Mouse (Mus musculus): ENCODE data around the gene Ddx58. TPM values are rescaled to one million over a fixed set of nuclear protein-coding genes. Genes with fewer than 3 reads are reported as not detected.
A peak's percentile ranks its signal among the peaks of the same experiment; 100 is the strongest.

Gene Ddx58
- total RNA-seq (2014; rRNA removed) (5.5 and 7.6 TPM in 2 replicates), polyA plus RNA-seq (2015; fragmentation: Nextera tagmentation; extraction: Ambion mirVana) (1.7 and 2.8 TPM in 2 replicates)

DNA sequence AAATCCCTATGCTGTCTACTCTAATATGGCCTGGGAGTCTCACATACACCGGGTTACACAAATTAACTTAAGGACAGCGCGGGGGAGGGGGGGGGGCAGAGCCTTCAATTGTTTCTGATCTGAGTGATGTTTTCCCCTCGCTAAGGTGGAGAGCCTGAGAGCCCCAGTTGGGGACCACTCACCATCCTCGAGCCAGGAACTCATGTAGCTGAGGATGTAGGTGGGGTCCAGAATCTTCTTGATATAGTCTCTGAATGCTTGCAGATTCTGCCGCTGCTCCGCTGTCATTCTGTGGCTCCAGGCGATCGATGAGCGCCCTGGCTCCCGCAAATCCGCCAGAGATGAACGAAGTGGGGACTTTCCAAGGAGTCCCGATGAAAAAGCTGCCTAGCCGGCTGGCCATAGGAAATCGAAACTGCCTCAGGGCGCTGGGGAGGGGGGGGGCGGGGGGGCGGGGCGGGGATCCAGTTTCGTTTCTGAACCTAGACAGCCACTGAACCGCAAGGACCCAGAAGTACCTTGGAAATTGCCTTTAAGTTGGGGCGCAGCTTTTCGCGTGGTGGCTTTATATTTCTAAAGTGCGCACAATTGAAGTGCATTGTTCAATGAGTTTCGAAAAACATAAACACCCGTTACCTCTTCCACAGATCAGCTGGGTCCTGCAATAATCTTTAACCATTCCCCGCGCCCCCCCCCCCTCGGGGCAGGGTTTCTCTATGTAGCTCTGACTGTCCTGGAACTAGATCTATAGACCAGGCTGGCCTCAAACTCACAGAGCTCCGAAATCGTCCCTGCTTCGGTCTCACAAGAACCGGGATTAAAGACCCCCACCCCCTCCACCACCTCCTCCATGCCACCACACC, at the start of gene Ddx58:
Gene Ddx58, minus strand, starts transcription at position 420 of the 863 bp plus-strand sequence.
- Histone ChIP-seq H3K9ac (peak within 1 kb of the TSS; percentile 42; the same call in 1 of the 2 replicates), H3K27me3 (ENCODE audit: insufficient read depth, low read length) (no peaks in the 10 kb centered on the region), H3K9me3 (ENCODE audit: low read length) (no peaks in the 10 kb centered on the region), H3K4me1 (ENCODE audit: insufficient read depth) (peaks cover 5% of the 10 kb centered on the region; the same call in 1 of the 2 replicates), H3K36me3 (ENCODE audit: insufficient read depth) (no peaks in the 10 kb centered on the region), H3K4me2 (ENCODE audit: low read depth) (peak within 1 kb of the TSS; percentile 64), H3K4me3 (ENCODE audit: low read depth, low read length) (peak within 1 kb of the TSS; percentile 40), H3K27ac (ENCODE audit: low read depth, low read length) (no peak within 1 kb of the TSS; the same call in 1 of the 2 replicates)
- ATAC-seq (no peak; the same call in 1 of the 2 replicates), DNase-seq (peak; percentile 24)
- no peak for TF ChIP-seq CTCF (IDR thresholded peaks at IDR 0.05; ENCODE audit: low read depth)
- WGBS, result 3% methylated on average over 32 of the region's 35 CpGs

GRCm38 (mm10) chr4:40289046-40289445, 49.4 kb upstream of the Ddx58 start:
- Histone ChIP-seq H3K27ac (ENCODE audit: low read depth, low read length) (no peak overlapping the region), H3K9ac (no peak overlapping the region), H3K4me1 (ENCODE audit: insufficient read depth) (no peaks in the 10 kb centered on the region), H3K27me3 (ENCODE audit: insufficient read depth, low read length) (no peaks in the 10 kb centered on the region), H3K9me3 (ENCODE audit: low read length) (0 out of 2 replicates have a peak, but pooled peaks cover 4% of the 10 kb centered on the region), H3K4me2 (ENCODE audit: low read depth) (no peak overlapping the region), H3K36me3 (ENCODE audit: insufficient read depth) (no peaks in the 10 kb centered on the region), H3K4me3 (ENCODE audit: low read depth, low read length) (no peak overlapping the region)
- DNase-seq (no peak), ATAC-seq (no peak)
- 92% methylated on average over 2 of the region's 2 CpGs for WGBS
- no peak for TF ChIP-seq CTCF (IDR thresholded peaks at IDR 0.05; ENCODE audit: low read depth)

DNA sequence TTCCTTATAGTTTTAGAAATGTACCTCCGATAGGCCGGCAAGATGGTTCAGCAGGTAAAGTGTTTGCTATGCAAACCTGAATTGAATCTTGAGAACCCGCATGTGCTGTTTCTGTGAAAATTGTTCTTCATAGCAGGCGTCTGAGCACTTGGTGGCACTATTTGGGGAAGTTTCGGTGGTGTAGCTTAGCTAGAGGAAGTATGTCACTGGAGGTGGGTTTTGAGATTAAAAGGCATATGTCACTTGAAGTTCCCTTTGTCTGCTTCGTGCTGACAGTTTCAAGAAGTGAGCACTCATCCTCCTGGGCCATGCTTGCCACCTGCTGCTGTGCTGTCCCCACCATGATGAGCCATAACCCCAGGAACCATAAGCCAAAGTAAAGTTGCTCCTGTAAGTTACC, 47.8 kb upstream of the Ddx58 start:
- H3K4me2 ChIP-seq (ENCODE audit: low read depth), result no peak overlapping the region
- no peaks in the 10 kb centered on the region for H3K4me1 ChIP-seq (ENCODE audit: insufficient read depth)
- no peak for DNase-seq
- no peak for TF ChIP-seq CTCF (IDR thresholded peaks at IDR 0.05; ENCODE audit: low read depth)
- no peaks in the 10 kb centered on the region for H3K36me3 ChIP-seq (ENCODE audit: insufficient read depth)
- H3K27ac ChIP-seq (ENCODE audit: low read depth, low read length), result no peak overlapping the region
- no peak overlapping the region for H3K9ac ChIP-seq
- 0 out of 2 replicates have a peak, but pooled peaks cover 4% of the 10 kb centered on the region for H3K9me3 ChIP-seq (ENCODE audit: low read length)
- 80% methylated on average over 6 of the region's 6 CpGs for WGBS
- H3K27me3 ChIP-seq (ENCODE audit: insufficient read depth, low read length), result no peaks in the 10 kb centered on the region
- ATAC-seq, result no peak
- H3K4me3 ChIP-seq (ENCODE audit: low read depth, low read length), result no peak overlapping the region

GRCm38 (mm10) chr4:40285582-40285981, 46.0 kb upstream of the Ddx58 start:
- H3K4me3 ChIP-seq (ENCODE audit: low read depth, low read length), result no peak overlapping the region
- H3K36me3 ChIP-seq (ENCODE audit: insufficient read depth), result no peaks in the 10 kb centered on the region
- WGBS, result 22% methylated on average over 4 of the region's 4 CpGs
- H3K9me3 ChIP-seq (ENCODE audit: low read length), result 0 out of 2 replicates have a peak, but pooled peaks cover 2% of the 10 kb centered on the region
- no peaks in the 10 kb centered on the region for H3K27me3 ChIP-seq (ENCODE audit: insufficient read depth, low read length)
- H3K4me2 ChIP-seq (ENCODE audit: low read depth), result no peak overlapping the region
- DNase-seq (peak; percentile 72), ATAC-seq (no peak)
- no peak overlapping the region for H3K27ac ChIP-seq (ENCODE audit: low read depth, low read length)
- no peak overlapping the region for H3K9ac ChIP-seq
- TF ChIP-seq CTCF (IDR thresholded peaks at IDR 0.05; ENCODE audit: low read depth), result peak; percentile 82
- no peaks in the 10 kb centered on the region for H3K4me1 ChIP-seq (ENCODE audit: insufficient read depth)

- H3K4me1 ChIP-seq (ENCODE audit: insufficient read depth), result no peaks in the 10 kb centered on the region
- 1% methylated on average over 36 of the region's 36 CpGs for WGBS
- no peaks in the 10 kb centered on the region for H3K9me3 ChIP-seq (ENCODE audit: low read length)
- no peak for TF ChIP-seq CTCF (IDR thresholded peaks at IDR 0.05; ENCODE audit: low read depth)
- peak; percentile 97 for DNase-seq
- H3K27ac ChIP-seq (ENCODE audit: low read depth, low read length), result 0 out of 2 replicates have a peak within 1 kb of the TSS, but pooled peaks have one; percentile 35
- H3K36me3 ChIP-seq (ENCODE audit: insufficient read depth), result peaks cover 11% of the 10 kb centered on the region; the same call in 1 of the 2 replicates
- peak within 1 kb of the TSS; percentile 79 for H3K4me3 ChIP-seq (ENCODE audit: low read depth, low read length)
- peak; percentile 96 for ATAC-seq
- H3K4me2 ChIP-seq (ENCODE audit: low read depth), result peak within 1 kb of the TSS; percentile 84
- no peaks in the 10 kb centered on the region for H3K27me3 ChIP-seq (ENCODE audit: insufficient read depth, low read length)
- peak within 1 kb of the TSS; percentile 80 for H3K9ac ChIP-seq
Measured at GRCm38 (mm10) chr4:40279276-40279900, 39.8 kb upstream of the Ddx58 start, which contains the start of gene Ndufb6. Ndufb6 (minus strand) TSS chr4:40279421.

DNA sequence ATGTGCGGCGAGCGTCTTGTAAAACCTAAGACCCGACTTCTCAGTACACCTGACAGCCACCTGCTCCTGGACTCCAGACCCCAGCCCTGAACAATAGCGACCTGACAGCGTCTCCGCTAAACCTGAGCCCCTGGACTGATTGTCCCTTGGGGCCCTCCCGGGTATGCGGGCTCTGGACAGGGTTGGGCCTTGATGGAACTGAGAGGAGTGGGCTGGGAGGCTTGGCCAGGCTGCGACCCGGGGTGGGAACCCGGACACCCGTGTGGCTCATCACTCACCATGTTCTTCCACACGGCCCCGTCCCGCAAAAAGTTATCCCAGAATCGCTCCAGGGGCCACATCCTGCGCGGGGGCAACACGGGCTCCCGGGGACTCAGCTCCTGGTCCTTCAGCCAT, 39.2 kb upstream of the Ddx58 start:
- ATAC-seq (peak; percentile 57), DNase-seq (no peak)
- Histone ChIP-seq H3K4me2 (ENCODE audit: low read depth) (peak overlapping the region; percentile 84), H3K9ac (peak overlapping the region; percentile 80), H3K9me3 (ENCODE audit: low read length) (no peaks in the 10 kb centered on the region), H3K4me3 (ENCODE audit: low read depth, low read length) (peak overlapping the region; percentile 79), H3K27ac (ENCODE audit: low read depth, low read length) (0 out of 2 replicates have a peak overlapping the region, but pooled peaks have one; percentile 35), H3K4me1 (ENCODE audit: insufficient read depth) (no peaks in the 10 kb centered on the region), H3K27me3 (ENCODE audit: insufficient read depth, low read length) (no peaks in the 10 kb centered on the region), H3K36me3 (ENCODE audit: insufficient read depth) (peaks cover 11% of the 10 kb centered on the region; the same call in 1 of the 2 replicates)
- WGBS, result 2% methylated on average over 21 of the region's 21 CpGs
- no peak for TF ChIP-seq CTCF (IDR thresholded peaks at IDR 0.05; ENCODE audit: low read depth)

Data from forebrain, postnatal 0 days (tissue).